Mouse (Mus musculus) bone marrow macrophage, adult 2 months (primary cell): Measurements from ENCODE around the gene Ntrk3.

ENCODE experiments used
- CTCF ChIP-seq: IDR thresholded peaks from 2 replicates; pipeline ENCODE4 v1.5.1; 2012; ENCODE audit warnings: low read depth, mild to moderate bottlenecking, low read length, moderate library complexity
- POLR2A ChIP-seq: IDR thresholded peaks from 2 replicates; pipeline ENCODE4 v1.6.1; 2012; ENCODE audit warnings: mild to moderate bottlenecking, low read depth, low read length, borderline replicate concordance

DNA sequence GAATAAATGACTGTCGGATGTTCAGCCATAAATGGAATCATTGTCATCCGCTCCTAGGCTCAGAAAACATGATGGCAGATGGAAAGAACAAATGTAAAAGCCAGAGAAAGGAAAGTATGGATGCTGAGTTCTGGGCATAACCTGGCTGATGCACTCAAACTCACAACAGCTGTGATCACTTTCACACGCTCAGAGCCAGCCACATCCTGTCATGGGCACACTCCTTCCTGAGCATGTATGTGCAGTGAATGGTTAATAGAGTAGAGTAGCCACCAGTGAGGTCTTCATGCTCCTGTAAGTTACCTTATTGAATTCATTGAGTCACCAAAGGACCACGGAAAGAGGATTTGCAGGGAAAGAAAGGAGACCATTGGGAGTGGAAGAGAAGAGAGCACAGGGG, 13.2 kb downstream of the Ntrk3 start:
- no peak for TF ChIP-seq POLR2A
- no peak for TF ChIP-seq CTCF
